Mouse (Mus musculus) lung, adult 2 months (tissue): Measurements from ENCODE around the gene Gm7233.
"Not testable (repeated sequence)": the region's sequence is repeated elsewhere in the genome, so short reads cannot be mapped to it uniquely, and the experiment has no call there.

Experiments
- CTCF ChIP-seq: fragments of 200-500 bp; IDR thresholded peaks from 2 replicates; pipeline ENCODE4 v1.5.1; 2011; ENCODE audit warnings: mild to moderate bottlenecking, low read length, control low read depth; ENCODE audit not compliant: insufficient read depth
- POLR2A ChIP-seq: fragments of 200-500 bp; IDR thresholded peaks from 2 replicates; pipeline ENCODE4 v1.6.1; 2011; ENCODE audit warnings: low read depth, mild to moderate bottlenecking, control low read depth, low read length, borderline replicate concordance; ENCODE audit errors: extremely low read depth

- TF ChIP-seq CTCF, POLR2A: not testable (repeated sequence)
Observed at GRCm38 (mm10) chr14:43167189-43167588, 12.5 kb upstream of the Gm7233 start.
